Mouse (Mus musculus): Measurements from ENCODE around the gene Pi4k2a. TPM values are rescaled to one million over a fixed set of nuclear protein-coding genes. Genes with fewer than 3 reads are reported as not detected.

Pi4k2a gene
- total RNA-seq, 2 experiments from 2014 or later, result 16.7 to 19.5 TPM

DNA sequence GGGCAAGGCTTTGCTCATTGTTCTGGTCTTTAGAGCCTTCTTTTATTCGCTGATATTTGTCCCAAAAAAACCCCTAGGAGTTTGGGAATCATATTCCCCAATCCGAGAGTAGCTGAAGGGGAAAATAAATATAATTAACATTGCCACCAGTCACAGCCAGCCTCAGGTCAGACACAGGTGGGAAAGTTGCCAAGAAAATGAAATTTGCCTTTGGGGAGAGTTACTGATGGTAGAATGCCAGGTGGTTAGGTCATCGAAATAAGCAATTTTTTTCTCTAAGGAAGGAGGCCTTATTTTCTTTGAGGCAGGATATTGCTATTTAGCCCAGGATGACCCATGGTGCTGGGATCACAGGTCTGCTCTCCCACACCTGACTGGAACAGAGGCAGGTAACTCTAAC lies 76.5 kb downstream of the Pi4k2a start:
- no peak for DNase-seq

DNA sequence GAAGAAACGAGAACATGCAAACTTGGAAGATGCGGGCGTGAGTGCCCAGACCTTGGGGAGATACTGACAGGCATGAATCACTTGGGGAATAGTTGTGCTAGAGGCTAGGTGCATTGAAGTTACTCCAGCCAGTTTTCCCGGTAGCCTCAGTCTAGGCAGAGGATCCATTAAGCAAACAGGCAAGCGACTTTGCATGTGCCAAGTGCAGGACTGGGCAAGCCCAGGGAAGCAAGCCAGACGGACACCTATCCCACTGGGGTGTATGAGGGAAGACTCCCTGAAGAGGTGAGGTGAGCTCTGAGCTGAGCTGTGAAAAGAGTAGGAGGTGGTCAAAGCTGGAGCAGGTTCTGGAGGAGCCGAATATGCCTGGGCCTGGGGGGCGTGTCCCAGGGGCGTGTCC lies 77.2 kb downstream of the Pi4k2a start:
- no peak for DNase-seq

DNA sequence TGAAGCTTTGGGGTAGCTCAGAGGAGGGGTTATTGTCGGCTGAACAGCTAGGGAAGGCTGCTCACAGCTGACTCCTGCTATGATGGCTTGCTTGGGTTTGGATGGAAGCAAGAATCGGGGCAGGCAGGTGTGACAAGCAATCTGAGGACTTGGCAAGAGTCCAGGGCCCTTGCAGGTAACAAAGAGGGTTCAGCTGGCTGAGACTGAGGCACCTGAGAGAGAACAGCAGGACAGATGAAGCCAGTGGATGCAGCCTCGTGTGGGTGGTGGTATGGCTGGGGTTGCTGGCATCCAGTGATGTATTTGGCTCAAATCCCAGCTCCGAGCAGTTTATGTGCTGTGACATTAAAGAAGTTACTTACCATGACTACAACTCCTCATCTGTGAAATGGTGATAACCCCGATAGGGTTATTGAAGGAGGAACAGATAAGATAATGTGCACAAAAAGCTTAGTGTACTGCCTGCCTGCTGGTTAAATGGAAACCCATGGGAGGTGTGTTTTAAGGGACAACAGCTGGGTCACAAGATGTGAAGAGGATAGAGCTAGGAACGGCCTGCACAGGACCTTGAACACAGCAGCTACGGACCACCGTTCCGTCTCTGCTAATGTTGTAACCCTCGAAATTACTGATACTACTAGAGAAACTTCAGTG lies 79.2 kb downstream of the Pi4k2a start:
- no peak for DNase-seq

GRCm38 (mm10) chr19:42170025-42170969 lies 80.0 kb downstream of the Pi4k2a start:
- peak; percentile 92 for DNase-seq

Other genes with a start within 250 kb of the Pi4k2a start
- 1 to 10 TPM; 3.6 to 3.9 TPM for gene Frat2, start 242.3 kb upstream of the Pi4k2a start, total RNA-seq (2021)
- gene Rrp12, start 194.3 kb upstream of the Pi4k2a start, total RNA-seq (2021), result 10 to 100 TPM; 19.9 to 23.4 TPM
- gene Pgam1, start 178.5 kb upstream of the Pi4k2a start, total RNA-seq (2021), result 100 to 1,000 TPM; 150 to 162 TPM
- 10 to 100 TPM; 18.0 to 18.2 TPM for gene Exosc1, start 157.0 kb upstream of the Pi4k2a start, total RNA-seq (2021)
- gene Zdhhc16, start 157.0 kb upstream of the Pi4k2a start, total RNA-seq (2021), result 10 to 100 TPM; 30.7 to 31.7 TPM
- gene Mms19, start 109.3 kb upstream of the Pi4k2a start, total RNA-seq (2021), result 10 to 100 TPM; 19.3 to 20.1 TPM
- 10 to 100 TPM; 26.4 to 28.3 TPM for gene Ubtd1, start 108.7 kb upstream of the Pi4k2a start, total RNA-seq (2021)
- under 1 TPM in 1 of 2 experiments, not detected in 1; 0.25 TPM for gene Ankrd2, start 54.5 kb upstream of the Pi4k2a start, total RNA-seq (2021)
- gene Hoga1, start 44.9 kb upstream of the Pi4k2a start, total RNA-seq (2021), result 1 to 10 TPM; 2.5 to 2.8 TPM
- gene 4933411K16Rik, start 38.2 kb upstream of the Pi4k2a start, total RNA-seq (2021), result under 1 TPM; 0.26 to 0.50 TPM
- 10 to 100 TPM in 1 of 2 experiments, 1 to 10 TPM in 1; 8.8 to 10.6 TPM for gene Morn4, start 4.1 kb upstream of the Pi4k2a start, total RNA-seq (2021)
- gene Avpi1, start 38.6 kb downstream of the Pi4k2a start, total RNA-seq (2021), result 10 to 100 TPM; 17.9 to 19.5 TPM
- gene Marveld1, start 56.9 kb downstream of the Pi4k2a start, total RNA-seq (2021), result 10 to 100 TPM; 37.3 to 40.7 TPM
- gene Zfyve27, start 73.5 kb downstream of the Pi4k2a start, total RNA-seq (2021), result 10 to 100 TPM; 28.4 to 32.4 TPM
- gene Sfrp5, start 111.8 kb downstream of the Pi4k2a start, total RNA-seq (2021), result 1 to 10 TPM in 1 of 2 experiments, under 1 TPM in 1; 0.54 to 1.3 TPM
- gene Golga7b, start 157.1 kb downstream of the Pi4k2a start, total RNA-seq (2021), result under 1 TPM; 0.45 to 0.54 TPM